Mouse (Mus musculus) MEL (cell line): ENCODE data around the gene Sh3bp4.

Source experiments
- CHD2 ChIP-seq: IDR thresholded peaks from 2 replicates; pipeline ENCODE4 v1.6.1; 2011; ENCODE audit warnings: low read length, improper control_type of control experiment
- CTCF ChIP-seq, 3 experiments: IDR thresholded peaks in 2 of 3; conservative IDR thresholded peaks in 1 of 3; 2 replicates each; pipeline ENCODE4 v1.5.1; 2011 to 2012; ENCODE audit warnings: low read length in 3 of 3, low read depth in 2 of 3, mild to moderate bottlenecking in 2 of 3, improper control_type of control experiment in 1 of 3, inconsistent platforms in 1 of 3, mixed read lengths in 1 of 3, moderate library complexity in 1 of 3; ENCODE audit not compliant: control insufficient read depth in 1 of 3, insufficient read depth in 1 of 3, poor library complexity in 1 of 3, severe bottlenecking in 1 of 3
- ELF1 ChIP-seq: IDR thresholded peaks from 2 replicates; pipeline ENCODE4 v1.6.1; 2014; ENCODE audit warnings: low read depth, mild to moderate bottlenecking, inconsistent platforms, low read length, improper control_type of control experiment, moderate library complexity
- EP300 ChIP-seq, 2 experiments: IDR thresholded peaks; 2 replicates each; pipeline ENCODE4 v1.6.1; 2011; ENCODE audit warnings: improper control_type of control experiment in 2 of 2, low read length in 2 of 2, low read depth in 1 of 2, mild to moderate bottlenecking in 1 of 2
- GABPA ChIP-seq: IDR thresholded peaks from 2 replicates; pipeline ENCODE4 v1.6.1; 2012; ENCODE audit warnings: low read depth, mild to moderate bottlenecking, inconsistent platforms, low read length, improper control_type of control experiment, moderate library complexity
- GATA1 ChIP-seq: IDR thresholded peaks from 2 replicates; pipeline ENCODE4 v1.6.1; 2011; ENCODE audit warnings: low read depth, low read length, improper control_type of control experiment
- MAFK ChIP-seq: IDR thresholded peaks from 2 replicates; pipeline ENCODE4 v1.6.1; 2011; ENCODE audit warnings: low read depth, mild to moderate bottlenecking, low read length, improper control_type of control experiment, borderline replicate concordance
- MYB ChIP-seq: IDR thresholded peaks from 2 replicates; pipeline ENCODE4 v1.6.1; 2011; ENCODE audit warnings: mild to moderate bottlenecking, low read depth, low read length, improper control_type of control experiment
- POLR2A ChIP-seq, 2 experiments: IDR thresholded peaks; 2 replicates each; pipeline ENCODE4 v1.6.1; 2011 to 2012; ENCODE audit warnings: low read length in 2 of 2, mild to moderate bottlenecking in 2 of 2, control low read depth in 1 of 2, improper control_type of control experiment in 1 of 2, low read depth in 1 of 2, moderate library complexity in 1 of 2; ENCODE audit not compliant: control insufficient read depth in 1 of 2, insufficient read depth in 1 of 2, poor library complexity in 1 of 2
- RCOR1 ChIP-seq: IDR thresholded peaks from 2 replicates; pipeline ENCODE4 v1.6.1; 2012; ENCODE audit warnings: low read depth, mild to moderate bottlenecking, inconsistent platforms, low read length, improper control_type of control experiment
- SMC3 ChIP-seq: IDR thresholded peaks from 2 replicates; pipeline ENCODE4 v1.6.1; 2011; ENCODE audit warnings: low read depth, low read length, improper control_type of control experiment
- USF2 ChIP-seq, 2 experiments: IDR thresholded peaks; 2 replicates each; pipeline ENCODE4 v1.6.1; 2011 to 2012; ENCODE audit warnings: improper control_type of control experiment in 2 of 2, low read length in 2 of 2, borderline replicate concordance in 1 of 2, inconsistent platforms in 1 of 2, low read depth in 1 of 2, mild to moderate bottlenecking in 1 of 2; ENCODE audit not compliant: insufficient read depth in 1 of 2
- ZC3H11A ChIP-seq: IDR thresholded peaks from 2 replicates; pipeline ENCODE4 v1.6.1; 2012; ENCODE audit warnings: low read depth, mild to moderate bottlenecking, inconsistent platforms, low read length, improper control_type of control experiment

DNA sequence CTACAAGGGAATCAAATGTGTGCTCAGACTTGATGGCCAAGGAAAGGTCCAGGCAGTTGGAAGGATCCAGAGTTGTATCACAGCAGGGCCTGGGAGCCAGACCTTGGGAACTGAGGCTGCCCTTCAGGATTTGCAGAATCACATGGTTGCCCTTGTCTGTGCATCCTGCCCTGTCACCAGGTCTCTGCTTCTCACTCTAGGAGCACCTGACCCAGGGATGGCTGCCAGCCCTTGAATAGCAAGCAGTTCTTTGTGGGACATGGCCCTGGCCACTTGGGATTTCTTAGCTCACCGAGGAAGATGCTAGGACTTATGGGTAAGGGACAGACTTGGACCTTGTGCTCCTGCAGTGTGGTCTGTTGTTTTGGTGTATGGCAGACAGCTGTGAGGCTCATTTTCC, 42.3 kb downstream of the Sh3bp4 start:
- TF ChIP-seq EP300 (IDR thresholded peaks at IDR 0.05; ENCODE audit: low read depth in 1 of 2, low read length in 2 of 2), result no peak
- no peak for TF ChIP-seq GATA1
- TF ChIP-seq CTCF (IDR thresholded peaks at IDR 0.05 in 2 of 3, conservative IDR thresholded peaks at IDR 0.05 in 1 of 3; ENCODE audit: control insufficient read depth in 1 of 3, insufficient read depth in 1 of 3, low read depth in 2 of 3, low read length in 3 of 3, poor library complexity in 1 of 3, severe bottlenecking in 1 of 3), result no peak
- TF ChIP-seq USF2 (IDR thresholded peaks at IDR 0.05; ENCODE audit: borderline replicate concordance in 1 of 2, insufficient read depth in 1 of 2, low read depth in 1 of 2, low read length in 2 of 2), result no peak
- no peak for TF ChIP-seq SMC3
- TF ChIP-seq RCOR1, result no peak
- TF ChIP-seq MAFK, result no peak
- no peak for TF ChIP-seq CHD2
- no peak for TF ChIP-seq POLR2A (IDR thresholded peaks at IDR 0.05; ENCODE audit: control insufficient read depth in 1 of 2, insufficient read depth in 1 of 2, low read depth in 1 of 2, low read length in 2 of 2, poor library complexity in 1 of 2)
- TF ChIP-seq MYB, result no peak
- TF ChIP-seq ELF1, result no peak
- TF ChIP-seq ZC3H11A, result no peak
- no peak for TF ChIP-seq GABPA
